Mouse (Mus musculus) lung, postnatal 0 days (tissue): ENCODE data around the gene Rpl36-ps4. TPM values are rescaled to one million over a fixed set of nuclear protein-coding genes. Genes with fewer than 3 reads are reported as not detected.
"Not testable (repeated sequence)": the region's sequence is repeated elsewhere in the genome, so short reads cannot be mapped to it uniquely, and the experiment has no call there.

Experiments
- ATAC-seq: fragments of 200-750 bp; cut with Nextera tagmentation; 2 replicates; pipeline ENCODE4 v1.8.0; 2017; ENCODE audit warnings: moderate library complexity
- DNase-seq: peaks from one replicate; pipeline ENCODE4 v3.0.0-alpha.2; 2016; ENCODE audit warnings: low spot score
- H3K27ac ChIP-seq: fragments of 300-500 bp; sonication (generic); 2 replicates; pipeline ENCODE4 v1.5.1; 2014; ENCODE audit warnings: antibody characterized with exemption, mild to moderate bottlenecking, low read length, mixed read lengths
- H3K27me3 ChIP-seq: fragments of 300-500 bp; sonication (generic); replicated peaks from 2 replicates; pipeline ENCODE4 v1.6.1; 2014; ENCODE audit warnings: low read length, mixed read lengths; ENCODE audit not compliant: insufficient read depth
- H3K36me3 ChIP-seq: fragments of 300-500 bp; sonication (generic); 2 replicates; pipeline ENCODE4 v1.6.1; 2014; ENCODE audit warnings: low read length, mixed read lengths; ENCODE audit not compliant: insufficient read depth
- H3K4me1 ChIP-seq: fragments of 300-500 bp; sonication (generic); 2 replicates; pipeline ENCODE4 v1.6.1; 2014; ENCODE audit warnings: antibody characterized with exemption, low read depth, low read length, mixed read lengths; ENCODE audit not compliant: insufficient read depth
- H3K4me2 ChIP-seq: fragments of 300-500 bp; sonication (generic); replicated peaks from 2 replicates; pipeline ENCODE4 v1.6.1; 2014; ENCODE audit warnings: low read depth, mild to moderate bottlenecking, low read length, moderate library complexity, mixed read lengths
- H3K4me3 ChIP-seq: fragments of 300-500 bp; sonication (generic); 2 replicates; pipeline ENCODE4 v1.5.1; 2014; ENCODE audit warnings: low read depth, low read length
- H3K9ac ChIP-seq: fragments of 300-500 bp; sonication (generic); replicated peaks from 2 replicates; pipeline ENCODE4 v1.6.1; 2014; ENCODE audit warnings: low read depth, mild to moderate bottlenecking
- H3K9me3 ChIP-seq: fragments of 300-500 bp; sonication (generic); 2 replicates; pipeline ENCODE4 v1.6.1; 2016; ENCODE audit warnings: low read length, mixed read lengths
- CTCF ChIP-seq: IDR thresholded peaks from 2 replicates; pipeline ENCODE4 v1.5.1; 2016; ENCODE audit warnings: antibody characterized with exemption, mild to moderate bottlenecking
- EP300 ChIP-seq: IDR thresholded peaks from 2 replicates; pipeline ENCODE4 v1.6.1; 2016; ENCODE audit warnings: antibody characterized with exemption, mild to moderate bottlenecking, control low read depth
- WGBS: fragments of 180-500 bp; shearing (Covaris S2); extraction: QIAGEN DNeasy Blood & Tissue Kit; methylation state at CpG from one replicate; pipeline ENCODE4 v1.1.7; 2014; 5-methylcytosine and 5-hydroxymethylcytosine counted together
- polyA plus RNA-seq: library from polyadenylated mRNA; unstranded; fragments of >200 nt; fragmentation: Nextera tagmentation; extraction: Ambion mirVana; gene quantifications from 2 replicates; pipeline ENCODE4 v1.2.1, GENCODE M21; 2015

Gene Rpl36-ps4
- polyA plus RNA-seq, 1 experiment from 2014 or later: not detected

DNA sequence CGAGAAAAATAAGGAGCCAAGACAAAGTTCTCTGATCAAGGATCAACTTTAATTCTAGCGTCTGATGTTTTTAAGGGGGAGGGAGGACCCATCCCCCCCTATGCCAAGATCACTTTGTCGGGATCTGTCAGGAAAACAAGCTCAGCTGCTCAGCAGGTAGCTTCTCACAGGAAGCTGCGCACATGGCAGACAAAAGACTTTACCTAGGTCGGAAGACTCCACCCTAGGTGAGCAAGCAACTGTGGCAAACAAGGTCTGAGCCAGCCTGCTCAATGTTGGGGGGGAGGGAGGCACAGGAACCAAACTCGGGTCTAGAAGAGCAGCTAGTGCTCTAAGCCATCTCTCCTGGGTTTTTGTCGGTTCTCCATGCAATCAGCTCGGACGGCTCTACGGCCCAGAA, 13.5 kb downstream of the Rpl36-ps4 start:
- Histone ChIP-seq H3K27ac (no peak overlapping the region), H3K4me1 (no peaks in the 10 kb centered on the region), H3K9me3 (no peaks in the 10 kb centered on the region), H3K36me3 (no peaks in the 10 kb centered on the region), H3K9ac (no peak overlapping the region), H3K27me3 (no peaks in the 10 kb centered on the region), H3K4me3 (no peak overlapping the region), H3K4me2 (no peak overlapping the region)
- ATAC-seq (no peak), DNase-seq (no peak)
- WGBS: 72% methylated on average over 10 of the region's 10 CpGs
- TF ChIP-seq CTCF: no peak
- no peak for TF ChIP-seq EP300

GRCm38 (mm10) chr17:87934736-87935135, 14.0 kb downstream of the Rpl36-ps4 start:
- Histone ChIP-seq H3K27me3 (no peaks in the 10 kb centered on the region), H3K4me3 (no peak overlapping the region), H3K9ac (no peak overlapping the region), H3K36me3 (no peaks in the 10 kb centered on the region), H3K4me1 (no peaks in the 10 kb centered on the region), H3K4me2 (no peak overlapping the region), H3K9me3 (no peaks in the 10 kb centered on the region), H3K27ac (no peak overlapping the region)
- no peak for TF ChIP-seq EP300
- no peak for TF ChIP-seq CTCF
- ATAC-seq (no peak), DNase-seq (no peak)
- WGBS: 83% methylated on average over 8 of the region's 8 CpGs

DNA sequence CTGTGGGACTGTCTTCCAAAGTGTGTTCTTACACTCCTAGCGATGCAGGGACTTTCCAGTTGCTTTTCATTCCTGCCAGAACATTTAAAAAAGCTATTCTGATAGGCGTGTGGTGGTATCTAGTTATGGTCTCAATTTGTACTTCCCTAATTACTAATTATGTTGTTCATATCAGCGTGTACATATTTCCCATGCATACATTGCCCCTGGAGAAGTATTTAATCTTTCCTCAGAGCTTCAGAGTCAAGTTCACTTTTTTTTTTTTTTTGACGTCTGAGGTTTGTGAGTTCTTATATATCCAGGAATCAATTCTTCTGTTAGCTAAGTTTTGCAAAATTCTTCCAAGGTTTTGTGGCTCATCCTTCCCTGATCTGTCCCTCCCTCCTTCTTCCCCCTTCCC, 15.4 kb downstream of the Rpl36-ps4 start:
- H3K9me3 ChIP-seq: no peaks in the 10 kb centered on the region
- DNase-seq (no peak), ATAC-seq (no peak)
- no peak overlapping the region for H3K27ac ChIP-seq
- no peaks in the 10 kb centered on the region for H3K36me3 ChIP-seq
- TF ChIP-seq CTCF (no peak), EP300 (no peak)
- H3K4me2 ChIP-seq: no peak overlapping the region
- WGBS: 69% methylated on average over 4 of the region's 4 CpGs
- H3K4me1 ChIP-seq: no peaks in the 10 kb centered on the region
- H3K27me3 ChIP-seq: no peaks in the 10 kb centered on the region
- no peak overlapping the region for H3K9ac ChIP-seq
- H3K4me3 ChIP-seq: no peak overlapping the region

GRCm38 (mm10) chr17:87948965-87949584, 28.3 kb downstream of the Rpl36-ps4 start:
- no peaks in the 10 kb centered on the region for H3K4me1 ChIP-seq
- H3K27ac ChIP-seq: no peak overlapping the region
- TF ChIP-seq CTCF (peak; percentile 98), EP300 (no peak)
- H3K9ac ChIP-seq: no peak overlapping the region
- no peak overlapping the region for H3K4me3 ChIP-seq
- H3K36me3 ChIP-seq: no peaks in the 10 kb centered on the region
- ATAC-seq (peak; percentile 62), DNase-seq (peak; percentile 67)
- no peaks in the 10 kb centered on the region for H3K9me3 ChIP-seq
- H3K4me2 ChIP-seq: no peak overlapping the region
- 42% methylated on average over 16 of the region's 16 CpGs for WGBS
- H3K27me3 ChIP-seq: no peaks in the 10 kb centered on the region

GRCm38 (mm10) chr17:87954618-87955124, 33.9 kb downstream of the Rpl36-ps4 start:
- not testable (repeated sequence) for H3K27me3 ChIP-seq, H3K9me3 ChIP-seq, H3K4me3 ChIP-seq, H3K4me2 ChIP-seq, H3K27ac ChIP-seq, DNase-seq, H3K4me1 ChIP-seq, H3K9ac ChIP-seq, ATAC-seq, H3K36me3 ChIP-seq
- WGBS: 80% methylated on average over 13 of the region's 13 CpGs

DNA sequence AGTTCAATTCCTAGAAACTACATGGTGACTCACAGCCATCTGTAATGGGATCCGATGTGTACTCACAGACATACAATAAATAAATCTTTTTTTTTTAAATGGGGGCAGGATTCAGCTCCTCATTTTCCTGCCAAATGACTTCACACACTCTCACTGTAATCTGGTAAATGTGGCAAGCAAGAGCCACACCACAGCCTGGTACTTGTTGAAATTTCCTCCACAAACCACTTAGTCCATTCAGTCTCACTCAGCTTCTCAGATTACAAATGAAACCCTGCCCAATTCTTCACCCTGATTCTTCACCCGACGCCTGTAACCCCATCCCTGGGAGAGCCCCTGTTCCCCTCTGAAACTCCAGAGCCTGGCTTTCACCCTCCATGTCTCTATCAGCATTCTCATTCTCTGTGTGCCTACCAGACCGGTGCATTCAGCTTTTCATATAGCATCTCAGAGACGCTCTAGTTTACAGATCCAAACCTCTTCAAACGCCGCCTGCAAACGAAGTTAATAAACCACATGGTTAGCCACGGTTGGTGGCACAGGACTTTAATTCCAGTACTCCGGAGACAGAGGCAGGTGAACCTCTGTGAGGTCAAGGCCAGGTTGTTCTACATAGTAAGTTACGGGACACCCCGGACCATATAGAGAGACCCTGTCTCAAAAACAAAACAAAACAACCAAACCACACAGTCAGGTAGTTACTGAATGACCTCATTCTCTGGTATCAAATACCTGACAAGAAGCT, 36.5 kb downstream of the Rpl36-ps4 start:
- H3K4me3 ChIP-seq: no peak overlapping the region
- 65% methylated on average over 12 of the region's 12 CpGs for WGBS
- H3K36me3 ChIP-seq: no peaks in the 10 kb centered on the region
- H3K4me2 ChIP-seq: no peak overlapping the region
- no peak overlapping the region for H3K9ac ChIP-seq
- ATAC-seq (no peak), DNase-seq (no peak)
- TF ChIP-seq EP300 (no peak), CTCF (no peak)
- H3K4me1 ChIP-seq: no peaks in the 10 kb centered on the region
- no peak overlapping the region for H3K27ac ChIP-seq
- no peaks in the 10 kb centered on the region for H3K9me3 ChIP-seq
- H3K27me3 ChIP-seq: no peaks in the 10 kb centered on the region
